ENCODE assay signal across 21 mouse cellular contexts in genomic region chr3:145242138-145242537, GRCm38 (mm10). TPM values are rescaled to one million over a fixed set of nuclear protein-coding genes. Genes with fewer than 3 reads are reported as not detected.
"Had no signal": no experiment of that assay in that cellular context is flagged by ENCODE, and none has a peak within 500 bp of the region (broad histone marks: within the 10 kb centered on the region; RNA-seq: fewer than 3 reads in every experiment).

No protein-coding gene starts in this region.

- H3K36me3 ChIP-seq: midbrain, embryonic 10.5 days; midbrain, embryonic 12.5 days; neural tube, embryonic 13.5 days; neural tube, embryonic 15.5 days had no signal

- H3K27me3 ChIP-seq: megakaryocyte, embryonic 14.5 days; midbrain, embryonic 12.5 days; neural tube, embryonic 13.5 days; neural tube, embryonic 15.5 days had no signal

- H3K4me1 ChIP-seq: megakaryocyte, embryonic 14.5 days; midbrain, embryonic 10.5 days; midbrain, embryonic 12.5 days; neural tube, embryonic 13.5 days; neural tube, embryonic 15.5 days had no signal

- ATAC-seq: midbrain, embryonic 16.5 days had no signal

- H3K4me2 ChIP-seq: lung, embryonic 14.5 days; midbrain, embryonic 12.5 days; neural tube, embryonic 13.5 days; neural tube, embryonic 15.5 days had no signal

- H3K4me3 ChIP-seq: megakaryocyte, embryonic 14.5 days; midbrain, embryonic 10.5 days; midbrain, embryonic 12.5 days; myocyte; neural tube, embryonic 13.5 days; neural tube, embryonic 15.5 days had no signal

- H3K9me3 ChIP-seq: megakaryocyte, embryonic 14.5 days; midbrain, embryonic 10.5 days; midbrain, embryonic 12.5 days; neural tube, embryonic 13.5 days; neural tube, embryonic 15.5 days had no signal

- H3K27ac ChIP-seq: macrophage; midbrain, embryonic 10.5 days; midbrain, embryonic 12.5 days; neural tube, embryonic 13.5 days; neural tube, embryonic 15.5 days had no signal

- DNase-seq: lung, adult 18-20 months; lung, embryonic 14.5 days; lung, postnatal 14 days; lung, postnatal 36 days; midbrain, embryonic 14.5 days; retina, postnatal 1 day; right cerebral cortex, adult 18-20 months; right cerebral cortex, postnatal 25 days; right cerebral cortex, postnatal 4 days; spleen, adult 18-20 months; thymus, adult 18-20 months; thymus, postnatal 25 days; thymus, postnatal 4 days had no signal

- H3K9ac ChIP-seq: lung, embryonic 14.5 days; midbrain, embryonic 12.5 days; neural tube, embryonic 13.5 days; neural tube, embryonic 15.5 days had no signal

RNA-seq across cellular contexts. Expression of gene Col24a1, which starts 50.1 kb away (rescaled TPM):
- polyA plus RNA-seq: macrophage had no signal
